Mouse (Mus musculus) monocyte, adult 5-6 weeks (primary cell): ENCODE results near the gene 1700057G04Rik. TPM values are rescaled to one million over a fixed set of nuclear protein-coding genes. Genes with fewer than 3 reads are reported as not detected.

Source experiments
- ATAC-seq: fragments of 153-309, 156-312 bp; replicated peaks from 2 replicates; pipeline ENCODE4 v1.8.0; 2017; ENCODE audit warnings: mild to moderate bottlenecking; ENCODE audit not compliant: low TSS enrichment, insufficient number of reproducible peaks, severe bottlenecking, poor library complexity, low FRiP score
- total RNA-seq: library from RNA; stranded (forward); fragments of 200-1000, 200-491, 200-594 nt; gene quantifications from 3 replicates; pipeline ENCODE4 v1.2.3, GENCODE M21; 2017

The 1700057G04Rik gene
- total RNA-seq, 1 experiment from 2014 or later: 1.6 TPM

DNA sequence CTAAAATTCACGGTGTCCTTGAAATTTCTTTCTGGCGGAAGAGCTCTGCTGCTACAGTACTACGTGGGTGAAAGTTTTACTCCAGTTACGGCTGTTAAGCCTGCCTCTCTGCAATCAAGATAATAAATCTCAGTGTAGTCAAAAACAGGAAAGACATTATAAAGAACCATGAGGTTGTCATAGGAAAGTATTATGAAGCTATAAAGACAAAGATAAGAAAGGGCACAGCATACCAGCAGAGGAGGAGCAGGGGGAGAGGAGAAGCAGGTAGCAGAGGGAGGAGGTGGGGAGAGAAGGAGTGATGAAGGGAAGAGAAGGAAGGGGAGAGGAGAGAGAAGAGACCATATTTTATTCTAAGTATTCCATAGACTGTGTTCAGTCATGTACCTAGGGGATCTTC, 64.7 kb downstream of the 1700057G04Rik start:
- ATAC-seq: no peak

DNA sequence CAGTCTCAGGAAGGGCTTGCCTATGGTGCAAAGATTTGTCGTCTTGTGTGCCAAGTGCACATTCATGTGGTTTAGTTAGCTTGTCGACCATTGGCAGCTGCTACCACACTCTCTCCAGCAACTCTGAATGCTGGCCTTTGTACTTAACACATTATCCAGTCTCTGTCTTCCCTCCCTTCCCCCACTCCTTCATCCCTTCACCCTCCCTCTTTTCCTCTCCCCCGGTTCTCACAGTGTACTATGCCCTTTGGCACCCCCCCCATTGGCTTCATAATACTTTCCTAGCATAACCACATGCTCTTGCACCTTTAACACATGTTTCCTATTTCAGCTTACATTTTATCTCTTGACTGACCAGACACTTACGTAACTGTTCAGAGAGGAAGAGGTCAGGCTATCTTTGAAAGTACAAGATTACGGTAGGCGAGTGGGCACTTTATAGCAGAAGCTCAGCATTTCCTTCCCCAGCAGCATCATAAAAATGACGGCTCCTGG, 65.6 kb downstream of the 1700057G04Rik start:
- peak; percentile 93 for ATAC-seq

DNA sequence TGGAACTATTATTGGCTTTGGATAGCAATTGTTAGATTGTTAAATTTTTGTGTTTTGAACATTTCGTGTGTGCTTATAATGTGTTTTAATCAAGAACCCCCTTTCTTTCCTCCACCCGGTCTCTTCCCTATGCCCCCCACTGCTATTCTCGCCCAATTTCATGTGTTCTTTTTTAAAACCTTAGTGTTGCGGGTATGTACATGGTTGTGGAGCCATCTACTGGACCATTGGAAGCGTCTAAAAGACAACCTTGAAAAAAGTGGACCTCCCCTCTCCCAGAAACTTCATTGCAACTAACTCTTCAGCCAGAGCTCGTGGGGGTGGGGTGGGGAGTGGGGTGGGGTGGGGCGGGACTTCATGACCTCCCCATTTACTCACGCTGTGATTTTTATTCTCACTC, 66.2 kb downstream of the 1700057G04Rik start:
- ATAC-seq: no peak

DNA sequence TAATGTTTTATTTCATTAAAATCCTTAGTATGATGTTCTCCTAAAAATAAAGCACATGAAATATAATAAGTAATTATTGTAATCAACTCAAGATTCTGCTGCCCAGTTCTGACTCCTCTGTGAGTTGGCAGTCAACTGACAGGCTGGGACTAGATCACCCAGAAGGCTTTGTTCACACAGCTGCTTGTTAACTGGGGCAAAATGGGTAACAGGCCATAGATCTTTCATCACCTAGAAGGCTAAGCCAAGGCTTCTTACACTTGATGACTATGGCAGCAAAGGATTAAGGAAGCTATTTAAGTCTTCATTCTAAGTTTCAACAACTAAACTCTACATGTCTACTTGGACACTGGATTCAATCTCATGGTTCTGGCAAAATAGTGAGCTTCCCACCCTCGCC, 68.8 kb downstream of the 1700057G04Rik start:
- ATAC-seq: no peak

DNA sequence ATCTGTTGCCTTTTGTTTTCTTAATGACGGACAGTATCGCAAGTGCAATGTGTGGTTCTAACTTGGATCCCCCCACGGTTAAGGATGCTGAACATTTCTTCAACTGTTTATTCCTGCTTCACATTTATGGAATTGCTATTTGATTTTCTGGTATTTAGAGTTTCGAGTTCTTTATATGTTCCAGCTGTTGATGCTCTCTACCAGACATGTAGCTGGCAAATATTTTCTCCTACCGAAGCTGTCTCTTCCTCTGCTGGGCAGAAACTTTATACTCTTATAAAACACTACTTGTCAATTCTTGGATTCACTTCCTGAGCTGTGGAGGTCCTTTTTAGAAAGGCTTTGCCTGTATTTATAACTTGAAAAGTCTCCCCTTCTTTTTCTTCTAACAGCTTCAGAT, 70.1 kb downstream of the 1700057G04Rik start:
- no peak for ATAC-seq

DNA sequence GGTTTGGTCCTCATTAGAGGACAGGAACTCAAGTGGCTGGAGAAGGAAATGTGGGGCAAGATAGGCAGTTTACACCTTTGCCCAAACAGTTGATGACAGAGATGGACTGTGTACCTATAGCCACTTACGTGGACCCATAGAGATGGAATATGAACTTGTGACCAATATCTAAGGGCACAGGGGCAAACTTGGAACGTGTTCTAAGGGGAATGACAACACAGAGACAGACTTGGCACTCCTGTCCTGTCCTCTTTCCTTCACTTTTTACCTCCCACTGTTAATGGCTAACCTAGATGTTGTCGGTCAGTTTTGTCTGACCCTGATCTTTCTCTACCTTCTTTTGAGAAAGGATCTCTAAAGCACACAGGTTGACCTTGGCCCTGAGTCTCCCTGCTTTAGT, 74.2 kb downstream of the 1700057G04Rik start:
- ATAC-seq: no peak

GRCm38 (mm10) chr9:92384401-92384800, 75.2 kb downstream of the 1700057G04Rik start:
- peak; percentile 63 for ATAC-seq

DNA sequence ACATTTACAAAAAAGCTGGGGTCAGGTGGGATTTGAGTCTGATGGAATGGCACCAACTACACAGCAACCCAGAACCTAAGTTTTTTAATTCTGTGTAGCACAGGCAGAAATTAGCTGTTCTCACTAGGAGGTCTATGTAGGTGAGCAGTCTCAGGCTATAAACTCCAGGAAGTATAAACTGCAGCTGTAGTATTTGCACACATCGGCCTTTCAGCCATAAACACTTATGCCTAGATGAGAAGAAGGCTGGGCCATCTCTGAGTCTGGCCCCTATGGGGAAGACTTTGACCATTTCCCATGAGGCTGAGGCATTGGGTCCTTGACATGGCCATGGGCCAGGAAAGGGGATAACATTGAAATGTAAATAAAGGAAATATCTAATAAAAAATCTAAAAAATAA, 76.7 kb downstream of the 1700057G04Rik start:
- ATAC-seq: no peak

DNA sequence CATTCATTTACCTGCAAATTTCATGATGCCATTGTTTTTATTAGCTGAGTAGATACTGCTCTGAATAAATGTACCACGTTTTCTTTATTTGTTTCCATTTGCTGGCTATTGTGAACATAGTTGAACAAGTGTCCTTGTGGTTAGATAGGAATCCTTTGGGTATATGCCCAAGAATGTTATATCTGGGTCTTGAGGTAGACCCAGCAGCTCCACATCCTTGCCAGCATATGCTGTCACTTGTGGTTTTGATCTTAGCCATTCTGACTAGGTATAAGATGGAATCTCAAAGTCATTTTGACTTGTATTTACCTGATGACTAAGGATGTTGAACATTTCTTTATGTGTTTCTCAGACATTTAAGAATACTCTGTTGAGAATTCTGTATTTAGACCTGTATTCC, 77.7 kb downstream of the 1700057G04Rik start:
- no peak for ATAC-seq

DNA sequence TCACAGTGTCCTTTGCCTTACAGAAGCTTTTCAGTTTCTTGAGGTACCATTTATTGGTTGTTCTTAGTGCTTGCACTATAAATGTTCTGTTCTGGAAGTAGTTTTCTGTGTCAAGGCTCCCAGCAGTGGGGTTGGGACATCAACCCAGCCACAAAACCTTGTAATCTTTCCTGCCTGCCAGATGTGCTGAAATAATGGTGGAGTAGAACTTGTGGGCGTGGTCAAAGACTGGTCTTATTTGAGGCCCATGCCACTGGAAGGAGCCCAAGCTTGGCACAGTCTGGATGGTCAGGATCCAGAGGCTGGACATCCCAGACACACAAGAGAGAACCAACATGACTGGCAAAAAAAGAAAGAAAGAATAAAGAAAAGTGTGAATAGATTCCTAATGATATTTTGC, 78.2 kb downstream of the 1700057G04Rik start:
- no peak for ATAC-seq

GRCm38 (mm10) chr9:92402628-92403027, 93.5 kb downstream of the 1700057G04Rik start:
- ATAC-seq: no peak

Other genes starting within 250 kb of the 1700057G04Rik start
- gene Plscr5, start 116.4 kb upstream of the 1700057G04Rik start, total RNA-seq: not detected in 3 replicates
- gene Plscr1, start 59.6 kb upstream of the 1700057G04Rik start, total RNA-seq: 29.5 to 34.6 TPM (median 32.6 TPM) in 3 replicates
- gene Plscr2, start 33.8 kb upstream of the 1700057G04Rik start, total RNA-seq: 0.39 TPM in 1 of 3 replicates, not detected in the others
- gene Plscr4, start 148.0 kb downstream of the 1700057G04Rik start, total RNA-seq: 2.9 to 15.8 TPM (median 4.9 TPM) in 3 replicates
- gene Plod2, start 232.8 kb downstream of the 1700057G04Rik start, total RNA-seq: 2.6 to 15.1 TPM (median 3.5 TPM) in 3 replicates